Mouse (Mus musculus) forebrain, embryonic 12.5 days (tissue): Measurements from ENCODE around the gene Slc35g2. TPM values are rescaled to one million over a fixed set of nuclear protein-coding genes. Genes with fewer than 3 reads are reported as not detected.

Experiments
- ATAC-seq: fragments of 200-750 bp; cut with Nextera tagmentation; 2 replicates; pipeline ENCODE4 v1.8.0; 2017; ENCODE audit warnings: moderate TSS enrichment; ENCODE audit not compliant: low FRiP score
- H3K27ac ChIP-seq: fragments of 300-500 bp; sonication (generic); 2 replicates; pipeline ENCODE4 v1.5.1; 2016; ENCODE audit warnings: mild to moderate bottlenecking
- H3K27me3 ChIP-seq: fragments of 300-500 bp; sonication (generic); 2 replicates; pipeline ENCODE4 v1.6.1; 2016; ENCODE audit warnings: mild to moderate bottlenecking
- H3K36me3 ChIP-seq: fragments of 300-500 bp; sonication (generic); replicated peaks from 2 replicates; pipeline ENCODE4 v1.6.1; 2016; ENCODE audit warnings: mild to moderate bottlenecking
- H3K4me1 ChIP-seq: fragments of 300-500 bp; sonication (generic); 2 replicates; pipeline ENCODE4 v1.6.1; 2016
- H3K4me2 ChIP-seq: fragments of 300-500 bp; sonication (generic); 2 replicates; pipeline ENCODE4 v1.6.1; 2016; ENCODE audit warnings: mild to moderate bottlenecking, moderate library complexity
- H3K4me3 ChIP-seq: fragments of 300-500 bp; sonication (generic); replicated peaks from 2 replicates; pipeline ENCODE4 v1.5.1; 2016; ENCODE audit warnings: mild to moderate bottlenecking
- H3K9ac ChIP-seq: fragments of 300-500 bp; sonication (generic); 2 replicates; pipeline ENCODE4 v1.6.1; 2016; ENCODE audit warnings: mild to moderate bottlenecking
- H3K9me3 ChIP-seq: fragments of 300-500 bp; sonication (generic); 2 replicates; pipeline ENCODE4 v1.6.1; 2016
- WGBS: fragments of 180-500 bp; shearing (Covaris S2); methylation state at CpG from one replicate; pipeline ENCODE4 v1.1.7; 2016; 5-methylcytosine and 5-hydroxymethylcytosine counted together
- polyA plus RNA-seq: library from polyadenylated mRNA; unstranded; fragments of >200 nt; fragmentation: Nextera tagmentation; extraction: Ambion mirVana; gene quantifications from 2 replicates; pipeline ENCODE4 v1.2.1, GENCODE M21; 2016

The Slc35g2 gene
- 8.1 and 9.0 TPM in 2 replicates for polyA plus RNA-seq

DNA sequence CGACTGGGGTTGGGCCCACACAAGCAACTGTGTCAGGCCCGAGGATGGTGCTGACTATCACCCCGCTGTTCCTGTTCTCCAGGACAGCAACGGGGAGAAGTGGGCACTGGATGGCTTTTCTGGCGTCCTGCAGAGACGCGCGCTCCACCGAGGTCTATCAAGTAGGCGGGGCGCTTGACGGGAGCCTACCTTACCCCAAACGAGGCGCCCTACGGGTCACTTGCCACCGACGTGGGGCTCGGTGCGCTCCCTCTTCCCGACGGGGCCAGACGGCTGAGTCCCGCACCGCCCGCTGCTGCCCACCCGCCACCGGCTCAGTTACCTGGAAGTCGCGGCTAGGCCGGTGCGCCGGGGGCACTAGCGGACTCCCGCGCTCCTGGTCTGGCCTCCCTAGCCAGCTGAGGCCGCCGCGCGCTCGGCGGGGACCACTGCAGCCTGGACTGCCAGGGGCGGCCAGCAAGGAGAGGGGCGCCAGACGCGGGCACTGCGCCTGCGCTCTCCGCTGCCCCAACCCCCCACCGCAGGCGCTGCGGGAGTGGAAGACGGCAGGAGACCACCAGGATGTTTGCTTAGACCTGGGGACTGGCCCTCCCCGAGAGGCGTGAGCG lies at the start of gene Slc35g2:
Gene Slc35g2 (minus strand): TSS at position 465 of the 608 bp plus-strand sequence.
- ATAC-seq, result peak; percentile 94
- Histone ChIP-seq H3K4me3 (peak within 1 kb of the TSS; percentile 72), H3K36me3 (no peaks in the 10 kb centered on the region), H3K9ac (peak within 1 kb of the TSS; percentile 80), H3K27me3 (peaks cover 8% of the 10 kb centered on the region; the same call in 1 of the 2 replicates), H3K27ac (peak within 1 kb of the TSS; percentile 64), H3K4me2 (peak within 1 kb of the TSS; percentile 86), H3K4me1 (peaks cover 10% of the 10 kb centered on the region), H3K9me3 (no peaks in the 10 kb centered on the region)
- WGBS, result 1% methylated on average over 51 of the region's 55 CpGs

DNA sequence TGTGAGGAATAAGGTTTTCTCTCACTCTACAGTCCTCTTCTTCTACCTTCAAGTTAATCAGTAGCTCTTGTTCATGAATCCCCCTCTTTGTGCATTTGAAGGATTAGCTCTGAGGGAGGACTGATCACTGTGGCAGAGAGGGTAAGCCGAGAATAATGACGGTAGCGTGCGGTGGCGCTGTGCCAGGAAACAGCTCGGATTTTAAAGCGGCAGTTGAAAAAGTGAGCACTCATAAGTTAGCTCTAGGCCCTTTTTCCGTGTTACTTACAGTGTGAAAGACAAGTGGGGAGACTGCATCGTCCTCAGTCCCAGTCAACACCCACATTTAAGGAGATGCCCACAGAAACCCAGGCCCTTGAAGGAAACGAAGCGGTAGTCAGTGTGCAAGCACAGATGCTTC lies 46.1 kb upstream of the Slc35g2 start:
- peak overlapping the region; percentile 13; the same call in 1 of the 2 replicates for H3K4me2 ChIP-seq
- peak overlapping the region; percentile 83 for H3K27ac ChIP-seq
- H3K9ac ChIP-seq, result 0 out of 2 replicates have a peak overlapping the region, but pooled peaks have one; percentile 8
- ATAC-seq, result peak; percentile 71; the same call in 1 of the 2 replicates
- no peak overlapping the region for H3K4me3 ChIP-seq
- no peaks in the 10 kb centered on the region for H3K36me3 ChIP-seq
- no peaks in the 10 kb centered on the region for H3K9me3 ChIP-seq
- no peaks in the 10 kb centered on the region for H3K27me3 ChIP-seq
- 17% methylated on average over 11 of the region's 11 CpGs for WGBS
- H3K4me1 ChIP-seq, result peaks cover 19% of the 10 kb centered on the region

DNA sequence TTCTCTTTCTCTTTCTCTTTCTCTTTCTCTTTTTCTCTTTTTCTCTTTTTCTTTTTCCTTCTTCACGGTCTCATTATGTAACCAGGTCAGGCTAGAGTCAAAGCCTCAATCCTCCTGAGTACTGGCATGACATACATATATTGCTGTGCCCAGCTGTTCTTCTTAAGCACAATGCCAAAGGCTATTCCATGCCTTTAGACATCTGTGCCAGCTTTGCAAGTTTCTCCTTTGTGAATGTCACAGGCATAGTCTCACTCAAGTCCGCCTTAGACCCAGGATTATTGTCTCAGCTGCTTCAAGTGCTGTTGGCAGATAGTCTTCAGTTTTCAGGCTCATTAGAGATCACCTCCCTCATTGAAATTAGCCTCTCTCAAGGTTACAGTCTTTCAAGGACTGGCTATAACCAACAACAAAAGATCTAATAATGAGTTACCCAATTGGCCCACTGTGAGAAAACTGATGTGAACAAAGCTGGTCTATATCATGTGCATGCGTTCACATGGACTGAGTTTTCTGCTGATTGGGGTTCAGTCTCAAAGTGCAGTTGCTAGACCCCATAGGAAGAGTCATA lies 42.7 kb upstream of the Slc35g2 start:
- ATAC-seq, result peak; percentile 63; the same call in 1 of the 2 replicates
- peak overlapping the region; percentile 51 for H3K27ac ChIP-seq
- no peaks in the 10 kb centered on the region for H3K36me3 ChIP-seq
- 51% methylated on average over 3 of the region's 3 CpGs for WGBS
- no peaks in the 10 kb centered on the region for H3K27me3 ChIP-seq
- peaks cover 19% of the 10 kb centered on the region for H3K4me1 ChIP-seq
- H3K9ac ChIP-seq, result no peak overlapping the region
- H3K9me3 ChIP-seq, result no peaks in the 10 kb centered on the region
- H3K4me3 ChIP-seq, result no peak overlapping the region
- no peak overlapping the region for H3K4me2 ChIP-seq

DNA sequence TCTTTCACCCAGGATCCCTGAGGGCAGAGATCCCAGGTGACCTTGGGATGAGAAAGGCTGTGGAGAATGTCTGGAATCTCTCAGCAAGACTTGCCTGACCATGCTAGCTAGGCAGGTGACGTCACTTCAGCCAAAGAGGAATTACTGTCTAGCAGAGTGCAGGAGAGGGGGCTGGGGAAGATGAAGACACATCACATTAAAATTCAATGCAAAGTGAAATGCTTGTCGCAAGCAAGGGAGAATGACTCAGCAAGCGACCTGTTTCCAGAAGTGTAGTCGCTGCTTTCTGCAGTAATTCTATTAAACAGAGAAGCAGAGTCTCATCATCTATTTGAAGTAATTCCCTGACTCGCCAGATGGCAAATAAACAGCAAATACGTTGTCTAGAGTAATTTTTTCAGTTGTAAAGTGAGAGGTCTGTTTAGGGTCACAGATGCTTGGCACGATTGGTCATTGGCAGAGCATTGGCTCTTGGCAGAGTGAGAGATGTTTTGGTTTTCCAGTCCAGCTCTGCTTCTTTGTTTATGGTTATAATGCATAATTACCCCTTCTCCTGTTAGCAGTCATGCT lies 35.2 kb upstream of the Slc35g2 start:
- Histone ChIP-seq H3K4me3 (no peak overlapping the region), H3K9me3 (no peaks in the 10 kb centered on the region), H3K9ac (no peak overlapping the region), H3K4me2 (no peak overlapping the region), H3K36me3 (no peaks in the 10 kb centered on the region), H3K4me1 (0 out of 2 replicates have a peak, but pooled peaks cover 4% of the 10 kb centered on the region), H3K27me3 (no peaks in the 10 kb centered on the region), H3K27ac (no peak overlapping the region)
- ATAC-seq, result no peak
- 63% methylated on average over 7 of the region's 7 CpGs for WGBS

DNA sequence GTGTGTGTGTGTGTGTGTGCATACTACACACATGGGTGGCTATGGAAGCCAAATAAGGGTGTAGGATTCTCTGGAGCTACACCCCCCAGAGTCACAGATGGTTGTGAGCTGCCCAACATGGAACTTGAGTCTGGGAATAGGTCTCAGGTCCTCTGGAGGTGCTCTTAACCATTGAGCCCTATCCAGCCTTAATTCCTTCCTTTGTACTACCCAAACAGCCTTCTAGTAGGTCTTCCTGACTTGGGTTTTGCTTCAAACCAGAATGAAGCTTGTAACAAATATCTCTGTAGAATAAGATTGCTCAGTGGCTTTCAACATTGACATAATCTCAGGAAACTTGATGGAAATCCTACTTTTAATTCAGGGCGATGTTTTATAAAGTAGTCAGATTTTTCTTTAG lies 34.6 kb upstream of the Slc35g2 start:
- no peak for ATAC-seq
- Histone ChIP-seq H3K9me3 (no peaks in the 10 kb centered on the region), H3K4me3 (no peak overlapping the region), H3K4me2 (no peak overlapping the region), H3K4me1 (0 out of 2 replicates have a peak, but pooled peaks cover 4% of the 10 kb centered on the region), H3K9ac (no peak overlapping the region), H3K27me3 (no peaks in the 10 kb centered on the region), H3K27ac (no peak overlapping the region), H3K36me3 (no peaks in the 10 kb centered on the region)
- 95% methylated on average over 1 of the region's 1 CpGs for WGBS

DNA sequence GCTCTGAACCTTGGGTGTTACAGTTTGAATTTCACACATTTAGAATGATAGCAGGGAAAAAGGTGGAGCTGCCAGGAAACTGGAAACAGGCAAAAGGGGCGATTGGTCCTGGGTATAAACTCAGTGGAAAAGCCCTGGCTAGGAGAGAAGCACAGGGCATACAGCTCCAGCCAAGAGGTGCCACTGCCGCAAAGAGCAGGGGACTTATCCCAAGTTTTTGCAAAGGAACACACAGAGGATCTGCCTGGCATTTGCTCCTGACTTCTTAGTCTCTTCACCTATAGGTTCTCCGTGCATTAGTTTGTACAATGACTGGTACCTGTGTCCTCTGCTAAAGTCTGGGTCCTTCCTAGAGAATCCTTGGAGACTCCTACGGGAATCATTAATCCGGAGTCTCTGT lies 32.3 kb upstream of the Slc35g2 start:
- no peak for ATAC-seq
- Histone ChIP-seq H3K4me1 (peaks cover 19% of the 10 kb centered on the region), H3K9ac (no peak overlapping the region), H3K27ac (no peak overlapping the region), H3K27me3 (no peaks in the 10 kb centered on the region), H3K4me3 (no peak overlapping the region), H3K36me3 (no peaks in the 10 kb centered on the region), H3K9me3 (no peaks in the 10 kb centered on the region), H3K4me2 (no peak overlapping the region)
- 73% methylated on average over 5 of the region's 5 CpGs for WGBS

DNA sequence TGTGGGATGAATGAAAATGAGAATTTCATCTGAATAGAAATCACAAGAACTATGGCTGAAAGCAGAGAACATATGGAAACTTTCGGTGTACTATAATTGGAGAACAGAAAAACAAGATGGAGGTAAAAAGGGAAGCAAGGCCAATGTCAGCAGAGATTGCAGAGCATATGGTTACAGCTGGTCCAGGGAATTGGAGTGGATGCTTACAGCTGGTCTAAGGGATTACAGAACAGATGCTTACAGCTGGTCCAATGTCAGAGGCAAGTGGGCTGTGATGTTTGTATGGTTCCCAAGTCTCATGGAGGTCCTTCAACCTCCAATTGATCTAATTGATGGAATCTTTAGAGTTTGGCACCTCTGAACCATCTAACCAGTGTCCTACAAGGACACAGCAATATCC lies 31.2 kb upstream of the Slc35g2 start:
- no peak overlapping the region for H3K27ac ChIP-seq
- H3K4me1 ChIP-seq, result peaks cover 19% of the 10 kb centered on the region
- H3K36me3 ChIP-seq, result no peaks in the 10 kb centered on the region
- H3K9ac ChIP-seq, result no peak overlapping the region
- no peak for ATAC-seq
- no peaks in the 10 kb centered on the region for H3K9me3 ChIP-seq
- 94% methylated on average over 1 of the region's 1 CpGs for WGBS
- no peak overlapping the region for H3K4me3 ChIP-seq
- H3K27me3 ChIP-seq, result no peaks in the 10 kb centered on the region
- H3K4me2 ChIP-seq, result no peak overlapping the region

DNA sequence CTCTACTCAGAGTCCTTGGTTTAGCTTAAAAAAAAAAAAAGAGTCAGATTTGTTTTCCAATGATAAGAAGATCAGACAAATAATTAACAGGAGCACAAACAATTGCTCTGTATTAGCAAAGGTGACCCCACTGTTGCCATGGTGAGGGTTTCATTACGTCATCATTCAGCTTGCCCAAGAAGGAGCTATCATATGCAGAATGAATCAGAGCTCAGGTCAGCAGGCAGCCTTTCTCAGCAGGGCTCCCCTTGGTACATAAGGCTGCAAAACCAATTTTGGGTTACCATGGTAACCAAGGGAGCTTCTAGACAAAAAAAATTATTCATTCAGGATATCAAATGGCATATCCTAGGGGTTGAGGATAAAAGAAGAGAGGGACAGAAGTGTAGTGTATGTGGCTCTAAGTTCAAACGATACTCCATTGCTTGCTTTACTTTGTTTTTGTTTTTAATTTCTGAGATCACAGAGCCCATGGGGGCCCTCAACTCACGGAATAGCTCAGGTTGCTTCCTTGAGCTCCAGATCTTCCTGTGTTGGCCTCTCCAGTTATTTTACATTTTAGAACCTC lies 29.0 kb upstream of the Slc35g2 start:
- Histone ChIP-seq H3K4me2 (no peak overlapping the region), H3K9me3 (no peaks in the 10 kb centered on the region), H3K36me3 (no peaks in the 10 kb centered on the region), H3K27ac (peak overlapping the region; percentile 56), H3K27me3 (no peaks in the 10 kb centered on the region), H3K9ac (no peak overlapping the region), H3K4me1 (peaks cover 15% of the 10 kb centered on the region), H3K4me3 (no peak overlapping the region)
- ATAC-seq, result peak; percentile 64
- 27% methylated on average over 3 of the region's 3 CpGs for WGBS

DNA sequence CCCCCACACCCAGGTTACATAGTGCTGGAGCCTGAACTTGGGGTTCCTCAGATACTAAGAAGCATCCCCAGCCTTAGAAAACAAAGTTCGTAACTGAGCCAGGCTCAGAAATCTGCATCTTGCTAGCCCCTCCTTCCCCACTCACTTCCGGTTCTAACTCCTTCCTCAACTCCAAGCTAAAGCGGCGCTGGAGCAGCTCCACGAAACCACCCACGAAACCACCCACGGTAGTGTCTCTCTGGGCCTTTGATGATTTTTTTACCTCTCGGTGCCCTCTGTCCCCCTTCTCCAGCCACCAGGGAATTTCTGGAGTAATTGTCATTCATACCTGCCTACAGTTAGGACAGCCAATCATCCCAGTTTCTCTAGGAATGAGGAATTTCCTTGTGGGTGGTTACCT lies 26.7 kb upstream of the Slc35g2 start, which contains the start of gene Stag1:
Gene Stag1 (plus strand): TSS at position 253 of the 400 bp plus-strand sequence.
- Histone ChIP-seq H3K27ac (peak within 1 kb of the TSS; percentile 51; the same call in 1 of the 2 replicates), H3K9ac (no peak within 1 kb of the TSS), H3K9me3 (no peaks in the 10 kb centered on the region), H3K4me1 (peaks cover 15% of the 10 kb centered on the region), H3K36me3 (no peaks in the 10 kb centered on the region), H3K27me3 (no peaks in the 10 kb centered on the region), H3K4me2 (no peak within 1 kb of the TSS), H3K4me3 (no peak within 1 kb of the TSS)
- 88% methylated on average over 8 of the region's 8 CpGs for WGBS
- ATAC-seq, result no peak

DNA sequence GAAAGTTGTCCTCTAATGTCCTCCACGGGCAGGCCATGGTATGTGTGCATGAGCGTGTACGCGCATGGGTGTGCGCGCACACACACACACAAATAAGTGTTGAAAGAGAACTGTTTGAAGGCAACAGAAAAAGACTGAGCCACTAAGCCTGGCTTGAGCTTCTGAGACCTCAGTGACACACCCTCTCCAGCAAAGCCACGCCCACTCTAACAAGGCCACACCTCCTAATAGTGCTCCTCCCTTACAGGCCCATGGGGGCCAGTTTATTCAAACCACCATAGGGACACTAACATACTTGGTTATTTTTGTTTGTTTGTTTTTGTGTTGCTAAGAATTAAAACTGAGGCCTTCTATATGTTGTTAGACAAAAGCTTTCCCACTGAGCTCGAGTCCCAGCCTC lies 25.4 kb upstream of the Slc35g2 start:
- no peak for ATAC-seq
- no peaks in the 10 kb centered on the region for H3K36me3 ChIP-seq
- 86% methylated on average over 8 of the region's 8 CpGs for WGBS
- no peak overlapping the region for H3K4me3 ChIP-seq
- H3K9me3 ChIP-seq, result no peaks in the 10 kb centered on the region
- peaks cover 15% of the 10 kb centered on the region for H3K4me1 ChIP-seq
- H3K27ac ChIP-seq, result no peak overlapping the region
- H3K4me2 ChIP-seq, result no peak overlapping the region
- H3K27me3 ChIP-seq, result no peaks in the 10 kb centered on the region
- no peak overlapping the region for H3K9ac ChIP-seq

DNA sequence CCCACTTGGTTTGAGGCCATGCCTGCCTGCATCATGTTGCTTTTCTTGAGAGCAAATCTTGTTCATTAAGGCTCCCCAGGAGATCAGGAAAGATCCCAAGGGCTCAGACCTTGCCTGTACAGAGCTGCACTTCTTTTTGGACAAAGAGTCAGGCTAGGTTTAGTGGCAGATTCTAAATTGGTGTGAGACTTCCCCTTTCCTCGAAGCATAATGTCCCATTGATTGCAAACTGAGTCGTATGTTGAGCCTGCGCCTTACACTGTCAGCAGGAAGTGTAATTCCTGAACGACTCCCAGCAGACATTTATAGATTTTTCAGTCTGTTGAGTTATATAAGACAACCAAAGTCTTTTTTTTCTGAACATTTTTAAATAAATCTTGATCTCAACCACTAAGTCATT lies 19.6 kb upstream of the Slc35g2 start:
- Histone ChIP-seq H3K4me2 (no peak overlapping the region), H3K4me1 (no peaks in the 10 kb centered on the region; the same call in 1 of the 2 replicates), H3K36me3 (no peaks in the 10 kb centered on the region), H3K4me3 (no peak overlapping the region), H3K27ac (no peak overlapping the region), H3K9ac (no peak overlapping the region), H3K27me3 (no peaks in the 10 kb centered on the region), H3K9me3 (no peaks in the 10 kb centered on the region)
- WGBS, result 82% methylated on average over 4 of the region's 4 CpGs
- no peak for ATAC-seq

DNA sequence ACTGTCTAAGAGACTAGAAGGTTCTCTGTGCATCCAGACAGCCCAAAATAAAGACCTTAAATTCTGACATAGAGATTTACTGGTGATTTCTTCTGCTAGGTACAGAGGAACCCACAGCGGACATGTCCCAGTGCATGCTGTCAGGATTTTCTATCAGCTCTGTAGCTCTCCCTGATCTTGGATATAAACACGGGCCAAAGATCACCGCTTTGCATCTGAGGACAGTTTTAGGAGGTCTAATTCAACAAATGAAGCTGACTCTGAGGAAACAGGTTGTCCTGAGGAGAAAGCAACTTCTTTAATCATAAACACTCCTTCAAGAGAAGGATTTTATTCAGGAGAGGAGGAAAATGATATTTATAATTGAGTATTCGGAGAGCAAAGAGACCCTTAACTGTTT lies 13.1 kb upstream of the Slc35g2 start:
- Histone ChIP-seq H3K9ac (no peak overlapping the region), H3K9me3 (no peaks in the 10 kb centered on the region), H3K4me1 (peaks cover 33% of the 10 kb centered on the region), H3K4me3 (no peak overlapping the region), H3K27ac (no peak overlapping the region), H3K36me3 (no peaks in the 10 kb centered on the region), H3K27me3 (no peaks in the 10 kb centered on the region), H3K4me2 (no peak overlapping the region)
- WGBS, result 87% methylated on average over 4 of the region's 4 CpGs
- no peak for ATAC-seq
